Mouse (Mus musculus) spleen, adult 2 months (tissue): ENCODE results near the gene Slc46a1.

Experiments
- CTCF ChIP-seq: fragments of 200-500 bp; IDR thresholded peaks from 2 replicates; pipeline ENCODE4 v1.5.1; 2011; ENCODE audit warnings: mild to moderate bottlenecking, inconsistent platforms; ENCODE audit not compliant: insufficient read depth, insufficient read length, insufficient replicate concordance; ENCODE audit errors: extremely low read depth
- POLR2A ChIP-seq: fragments of 200-500 bp; IDR thresholded peaks from 2 replicates; pipeline ENCODE4 v1.6.1; 2011; ENCODE audit warnings: low read depth, low read length, inconsistent platforms

GRCm38 (mm10) chr11:78428309-78428708 is 37.2 kb upstream of the Slc46a1 start:
- TF ChIP-seq CTCF: no peak
- TF ChIP-seq POLR2A: no peak
